Mouse (Mus musculus): ENCODE results near the gene Unc80. TPM values are rescaled to one million over a fixed set of nuclear protein-coding genes. Genes with fewer than 3 reads are reported as not detected.

Gene Unc80
- under 1 TPM; 0.16 to 0.36 TPM for total RNA-seq (2021)
- long read RNA-seq, experiment 1: 0 reads
- long read RNA-seq, experiment 2: 0 reads

DNA sequence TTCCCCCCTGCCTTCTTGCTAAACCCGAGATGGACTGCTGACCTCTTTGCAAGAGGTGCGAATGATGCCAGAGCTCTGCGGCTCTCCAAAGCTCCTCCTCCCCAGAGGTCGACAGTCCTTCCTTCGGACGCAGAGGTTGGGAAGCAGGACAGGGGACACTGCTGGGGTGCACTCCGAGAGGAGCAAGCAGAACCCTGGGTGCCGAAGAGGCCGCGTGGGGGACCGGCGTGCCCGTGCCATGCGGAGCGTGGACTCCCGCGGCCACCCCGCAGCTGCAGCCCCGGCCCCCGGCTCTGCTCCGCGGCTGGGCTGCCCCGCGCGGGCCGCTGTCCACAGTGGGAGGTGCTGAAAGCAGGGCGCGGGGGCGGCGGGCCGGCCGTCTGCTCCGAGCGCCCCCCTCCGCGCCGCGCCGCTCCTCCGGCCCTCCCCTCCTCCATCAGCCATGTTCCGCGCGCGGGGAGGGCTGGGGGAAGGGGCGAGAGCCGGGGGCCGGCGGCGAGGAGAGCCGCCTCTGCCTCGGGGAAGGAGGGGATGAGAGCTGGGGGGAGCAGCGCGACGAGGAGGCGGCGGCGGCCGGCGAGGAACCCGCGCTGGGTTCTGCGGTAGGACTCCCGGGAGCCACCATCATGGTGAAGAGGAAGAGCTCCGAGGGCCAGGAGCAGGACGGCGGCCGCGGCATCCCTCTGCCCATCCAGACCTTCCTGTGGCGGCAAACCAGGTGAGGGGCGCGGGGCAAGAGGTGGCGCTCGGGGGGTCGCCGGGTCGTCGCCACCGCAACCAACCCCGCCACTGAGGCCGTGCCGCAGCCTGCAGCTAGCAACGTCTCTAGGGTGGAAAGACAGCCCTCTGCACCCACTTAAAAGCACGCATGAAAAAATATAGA lies at the start of gene Unc80:
Gene Unc80, plus strand, starts transcription at position 547 of the 883 bp plus-strand sequence.
- peak; percentile 71 for DNase-seq

- no peak for DNase-seq
Measured at GRCm38 (mm10) chr1:66426073-66426472, 42.1 kb upstream of the Unc80 start.

GRCm38 (mm10) chr1:66430962-66431361 lies 37.2 kb upstream of the Unc80 start:
- no peak for DNase-seq

GRCm38 (mm10) chr1:66431472-66431871 lies 36.7 kb upstream of the Unc80 start:
- DNase-seq: no peak

- DNase-seq: no peak
Measured at GRCm38 (mm10) chr1:66438069-66438468, 30.1 kb upstream of the Unc80 start.

GRCm38 (mm10) chr1:66442922-66443321 lies 25.2 kb upstream of the Unc80 start:
- no peak for DNase-seq

DNA sequence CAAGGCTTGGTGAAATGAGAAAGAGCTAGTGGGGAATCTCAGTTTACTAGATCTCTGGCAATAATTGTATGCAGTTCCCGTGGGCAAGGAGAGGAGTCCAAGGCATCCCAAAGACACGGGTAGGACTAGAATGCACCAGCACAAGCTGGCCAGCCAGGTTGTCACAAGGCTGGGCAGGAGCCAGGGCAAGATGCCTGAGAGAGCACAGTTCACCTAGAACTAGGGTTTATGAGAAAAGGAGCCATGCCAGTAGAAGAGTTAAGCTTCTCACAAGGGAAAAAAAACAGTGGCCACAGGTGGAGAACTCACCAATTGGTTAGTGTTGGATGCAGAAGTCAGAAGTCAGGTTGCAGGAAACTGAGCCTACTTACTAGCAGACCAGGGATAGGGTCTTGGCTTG lies 18.7 kb upstream of the Unc80 start:
- no peak for DNase-seq

- DNase-seq: no peak
Measured at GRCm38 (mm10) chr1:66456580-66456979, 11.6 kb upstream of the Unc80 start.

DNA sequence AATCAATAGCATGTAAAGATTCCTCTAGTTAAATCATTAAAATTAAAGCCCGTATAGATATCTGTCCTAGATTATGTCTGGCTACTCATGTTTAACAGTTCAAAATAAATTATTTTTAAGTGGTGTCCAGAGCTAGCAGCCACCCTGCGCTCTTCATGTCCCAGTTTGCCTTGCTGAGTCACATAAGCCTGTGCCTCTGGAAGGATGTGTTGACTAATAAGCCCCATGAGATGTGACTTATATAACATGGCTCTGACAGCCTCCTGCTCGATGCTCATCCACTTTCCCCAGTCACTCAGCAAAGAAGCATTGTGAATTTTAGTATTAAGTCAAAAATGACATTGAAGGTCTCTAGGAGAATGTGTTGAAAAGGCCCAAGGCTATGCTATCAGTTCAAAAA lies 10.4 kb upstream of the Unc80 start:
- no peak for DNase-seq

DNA sequence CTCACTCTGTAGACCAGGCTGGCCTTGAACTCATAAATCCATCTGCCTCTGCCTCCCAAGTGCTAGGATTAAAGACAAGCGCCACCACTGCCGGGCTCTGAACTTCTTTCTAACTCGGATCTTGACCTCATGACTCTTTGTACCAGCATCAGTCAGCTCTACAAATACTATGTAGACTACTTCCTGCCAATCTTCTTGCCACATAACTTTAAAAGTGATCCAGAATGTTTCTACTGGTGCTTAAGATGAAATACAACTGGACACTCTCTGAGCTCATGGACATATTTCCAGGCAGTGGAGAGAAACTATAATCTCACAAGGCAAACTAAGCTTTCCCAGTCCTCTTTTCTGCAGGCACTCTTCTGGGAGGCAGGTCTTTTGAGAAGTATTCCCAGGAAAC lies 8.8 kb upstream of the Unc80 start:
- no peak for DNase-seq

DNA sequence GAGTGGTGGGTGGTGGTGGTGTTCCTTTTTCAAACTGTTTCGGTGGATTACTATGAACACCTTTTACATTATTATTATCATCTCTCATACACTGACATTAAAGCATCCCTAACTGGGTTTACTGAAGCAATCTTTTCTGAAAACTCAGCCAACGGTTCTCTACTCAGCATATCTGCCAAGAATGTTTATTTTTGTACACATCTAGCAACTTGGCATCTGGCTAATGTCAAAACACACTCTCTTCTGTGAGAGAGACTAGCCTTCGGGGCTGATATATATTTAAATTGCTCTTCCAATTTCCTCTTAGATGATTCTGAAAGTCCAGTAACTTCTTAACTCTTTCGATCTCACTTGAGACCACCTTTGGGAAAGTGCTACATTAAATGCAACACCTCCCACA lies 7.3 kb upstream of the Unc80 start:
- no peak for DNase-seq

- no peak for DNase-seq
Measured at GRCm38 (mm10) chr1:66468704-66469020, 495 bp downstream of the Unc80 start.

DNA sequence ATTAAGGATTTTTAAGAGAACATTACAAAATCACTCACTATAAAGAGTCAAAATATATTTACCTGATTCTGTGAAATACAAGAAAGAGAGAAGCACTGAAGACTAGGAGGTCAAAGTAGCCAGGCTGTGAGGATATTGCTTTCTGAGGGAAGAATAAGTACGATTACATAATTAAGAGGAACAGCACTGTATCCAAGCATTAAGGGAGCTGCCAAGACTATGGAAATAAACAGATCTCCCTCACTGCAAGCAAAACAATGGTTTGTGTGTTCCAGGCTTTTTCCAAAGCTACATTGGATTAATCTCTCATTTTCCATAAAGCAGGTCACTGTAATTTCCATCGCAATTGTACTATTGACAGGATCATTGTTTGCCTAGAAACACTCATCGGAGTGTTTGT lies 14.6 kb downstream of the Unc80 start:
- DNase-seq: no peak

GRCm38 (mm10) chr1:66493064-66493463 lies 24.9 kb downstream of the Unc80 start:
- DNase-seq: no peak

DNA sequence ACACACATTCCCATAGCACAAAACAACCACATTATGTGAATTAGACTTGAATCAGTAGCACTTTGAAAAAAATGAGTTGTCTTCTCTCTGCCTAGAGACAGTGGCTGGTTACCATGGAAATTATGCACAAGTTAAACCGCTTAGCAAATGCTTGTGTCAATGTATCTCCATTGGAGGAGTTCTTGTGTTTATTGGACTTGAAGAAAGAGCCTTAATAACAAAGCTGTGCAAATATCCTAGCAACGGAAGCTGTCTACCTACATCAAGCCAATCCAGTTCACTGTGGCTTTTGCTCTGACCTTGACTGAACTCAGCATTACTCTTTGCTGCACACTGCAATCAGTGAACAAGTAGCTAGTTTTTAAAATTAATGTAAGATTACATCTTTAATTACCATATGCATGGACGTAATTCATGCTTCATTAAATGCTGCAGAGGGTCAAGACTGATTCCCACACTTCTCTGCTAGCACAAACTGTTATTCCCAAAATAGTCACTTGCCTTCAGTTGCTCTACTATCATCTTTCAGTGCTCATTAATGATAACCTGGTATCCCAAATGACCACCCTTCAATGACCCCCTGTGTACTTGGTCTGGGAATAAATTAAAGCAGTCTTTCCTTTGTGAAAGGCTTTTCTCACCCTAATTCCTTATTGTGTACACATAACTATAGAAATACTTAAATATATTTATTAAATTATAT lies 27.3 kb downstream of the Unc80 start:
- no peak for DNase-seq

GRCm38 (mm10) chr1:66550812-66551211 lies 82.6 kb downstream of the Unc80 start:
- DNase-seq: no peak

DNA sequence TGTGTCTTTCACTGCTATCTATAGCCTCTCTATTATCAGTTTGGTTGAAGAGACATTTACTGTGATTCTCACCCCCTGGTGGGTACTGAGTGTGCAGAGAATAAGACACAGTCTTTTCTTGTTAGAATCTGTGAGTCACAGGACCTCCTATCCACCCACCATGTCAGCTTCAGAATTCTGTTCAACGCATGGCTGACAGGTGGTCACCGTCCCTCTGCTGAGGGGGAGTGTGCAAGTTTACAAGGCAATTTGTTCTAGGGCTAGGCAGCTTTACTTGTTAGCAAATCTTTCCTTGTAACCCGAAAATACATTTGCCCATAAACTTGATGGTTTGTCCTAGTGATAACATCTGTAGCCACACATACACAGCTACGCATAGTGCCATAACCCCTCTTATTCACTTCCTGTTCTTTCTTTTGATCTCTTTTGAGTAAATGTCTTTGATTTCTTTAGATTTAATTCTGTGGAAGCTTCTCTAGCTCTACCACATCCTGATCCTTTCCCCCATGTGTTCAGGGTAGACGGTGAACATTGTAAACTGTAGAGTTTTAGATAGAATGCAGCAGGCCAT lies 84.3 kb downstream of the Unc80 start:
- DNase-seq: no peak

DNA sequence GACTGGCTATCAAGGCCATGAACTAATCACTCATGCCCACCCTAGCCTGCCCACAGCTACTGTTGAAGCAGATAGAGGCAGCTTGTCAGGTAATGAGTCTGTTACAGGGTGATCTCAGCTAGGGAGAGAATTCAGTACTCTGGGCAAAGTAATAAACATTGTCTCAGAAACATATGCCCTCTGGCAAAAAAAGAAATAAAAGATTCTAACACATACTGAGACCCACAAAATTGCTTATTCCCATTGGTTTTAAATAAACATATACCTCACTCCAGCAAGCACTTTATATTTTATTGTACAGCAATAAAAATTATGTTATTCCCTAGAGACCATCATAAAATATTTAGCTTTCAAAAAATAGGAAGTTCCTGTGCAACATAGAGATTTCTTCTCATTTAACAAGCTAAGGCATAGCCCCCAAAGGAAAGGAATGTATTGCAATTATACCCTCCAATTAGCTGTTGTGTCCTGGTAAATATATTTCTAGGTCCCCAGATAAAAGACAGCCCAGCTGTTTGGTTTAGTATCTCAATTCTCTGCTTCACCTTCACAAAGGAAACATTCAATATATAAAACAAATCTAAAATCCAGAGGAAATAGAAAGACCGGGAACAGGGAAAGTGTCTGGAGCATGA lies 93.6 kb downstream of the Unc80 start:
- no peak for DNase-seq

- no peak for DNase-seq
Measured at GRCm38 (mm10) chr1:66562332-66562731, 94.2 kb downstream of the Unc80 start.

DNA sequence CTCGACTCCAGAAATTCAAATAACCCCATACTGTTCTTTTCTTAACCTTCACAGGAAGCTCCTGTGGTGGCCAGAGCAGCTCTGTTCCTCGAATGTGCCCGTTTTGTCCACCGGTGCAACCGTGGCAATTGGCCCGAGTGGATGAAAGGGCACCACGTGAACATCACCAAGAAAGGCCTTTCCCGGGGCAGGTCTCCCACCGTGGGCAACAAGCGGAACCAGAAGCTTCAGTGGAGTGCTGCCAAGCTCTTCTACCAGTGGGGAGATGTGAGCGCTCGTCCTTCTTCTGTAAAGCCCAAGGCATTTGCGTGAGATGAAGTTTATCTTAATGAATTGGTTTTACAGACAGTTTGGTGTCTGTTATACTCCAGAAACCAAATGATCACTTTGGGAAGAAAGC lies 101.6 kb downstream of the Unc80 start:
- no peak for DNase-seq

GRCm38 (mm10) chr1:66597163-66597788 lies 129.1 kb downstream of the Unc80 start:
- DNase-seq: no peak

- no peak for DNase-seq
Measured at GRCm38 (mm10) chr1:66608304-66608703, 140.1 kb downstream of the Unc80 start.
